Mouse (Mus musculus) hematopoietic stem cell, adult 5-6 weeks (primary cell): ENCODE measurements around the gene Gm7137. TPM values are rescaled to one million over a fixed set of nuclear protein-coding genes. Genes with fewer than 3 reads are reported as not detected.
"Not testable (repeated sequence)": the region's sequence is repeated elsewhere in the genome, so short reads cannot be mapped to it uniquely, and the experiment has no call there.

Source experiments
- ATAC-seq, 2 experiments: fragments of 125-278 bp in 1 of 2; replicated peaks in 1 of 2; 2 replicates each; pipeline ENCODE4 v1.8.0; 2016 to 2017; ENCODE audit warnings: inconsistent platforms in 2 of 2, mild to moderate bottlenecking in 2 of 2, moderate number of reproducible peaks in 2 of 2, low read depth in 1 of 2, moderate TSS enrichment in 1 of 2; ENCODE audit not compliant: low FRiP score in 2 of 2, poor library complexity in 2 of 2, severe bottlenecking in 2 of 2, insufficient read depth in 1 of 2, low TSS enrichment in 1 of 2
- total RNA-seq: library from RNA; stranded (forward); fragments of 172-1452, 232-1000 nt; gene quantifications from 2 replicates; pipeline ENCODE4 v1.2.3, GENCODE M21; 2017

The Gm7137 gene
- total RNA-seq, 1 experiment from 2014 or later: not detected

DNA sequence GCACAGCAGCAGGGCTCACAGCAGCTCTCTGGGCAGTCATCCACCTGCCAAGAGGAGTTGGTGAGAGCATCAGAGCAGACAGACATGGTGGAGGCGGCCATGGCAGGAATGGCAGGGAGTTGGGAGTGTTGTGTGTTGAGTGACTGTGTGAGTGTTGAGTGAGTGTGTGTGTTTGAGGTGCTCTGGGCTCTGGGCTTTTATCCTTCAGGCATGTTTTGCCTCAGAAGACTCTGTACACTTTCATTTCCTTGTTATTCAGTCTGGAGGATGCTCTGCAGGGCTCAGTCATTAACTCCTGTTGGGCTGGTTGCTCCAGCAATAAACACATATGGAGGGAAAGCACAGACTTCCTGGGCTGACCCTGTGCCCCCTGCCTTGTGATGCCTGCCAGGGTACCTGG, 16.8 kb downstream of the Gm7137 start, which contains the start of gene Gm3238:
Gm3238 (minus strand) TSS at position 101 of the 400 bp plus-strand sequence.
- ATAC-seq: not testable (repeated sequence)

GRCm38 (mm10) chr10:77769727-77770126, 18.3 kb downstream of the Gm7137 start:
- no peak for ATAC-seq

DNA sequence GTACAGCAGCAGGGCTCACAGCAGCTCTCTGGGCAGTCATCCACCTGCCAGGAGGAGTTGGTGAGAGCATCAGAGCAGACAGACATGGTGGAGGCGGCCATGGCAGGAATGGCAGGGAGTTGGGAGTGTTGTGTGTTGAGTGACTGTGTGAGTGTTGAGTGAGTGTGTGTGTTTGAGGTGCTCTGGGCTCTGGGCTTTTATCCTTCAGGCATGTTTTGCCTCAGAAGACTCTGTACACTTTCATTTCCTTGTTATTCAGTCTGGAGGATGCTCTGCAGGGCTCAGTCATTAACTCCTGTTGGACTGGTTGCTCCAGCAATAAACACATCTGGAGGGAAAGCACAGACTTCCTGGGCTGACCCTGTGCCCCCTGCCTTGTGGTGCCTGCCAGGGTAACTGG, 28.4 kb downstream of the Gm7137 start, which contains the start of gene Gm3233:
Gm3233 (minus strand) TSS at position 101 of the 400 bp plus-strand sequence.
- not testable (repeated sequence) for ATAC-seq

- no peak for ATAC-seq
Measured at GRCm38 (mm10) chr10:77753448-77753847, 34.6 kb downstream of the Gm7137 start.

DNA sequence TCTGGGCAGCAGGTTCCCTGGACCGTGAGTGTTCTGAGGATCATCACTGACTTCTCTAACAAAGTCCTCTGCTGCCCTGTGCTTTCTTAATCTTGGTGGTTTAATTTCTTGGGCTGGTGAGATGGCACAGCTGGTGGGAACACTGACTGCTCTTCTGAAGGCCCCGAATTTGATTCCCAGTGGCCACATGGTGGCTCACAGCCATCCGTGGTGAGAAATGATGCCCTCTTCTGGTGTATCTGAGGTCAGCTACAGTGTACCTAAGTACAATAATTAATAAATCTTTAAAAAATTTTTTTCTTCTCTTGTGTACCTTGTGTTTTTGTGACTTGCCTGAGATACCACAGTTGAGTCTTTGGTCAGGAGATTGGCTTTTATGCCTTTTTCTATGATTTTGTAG, 35.7 kb downstream of the Gm7137 start:
- ATAC-seq: not testable (repeated sequence)

- not testable (repeated sequence) for ATAC-seq
Measured at GRCm38 (mm10) chr10:77751254-77751653, 36.7 kb downstream of the Gm7137 start, which contains the start of gene Gm9736. Gene Gm9736 (minus strand): TSS chr10:77751354.

DNA sequence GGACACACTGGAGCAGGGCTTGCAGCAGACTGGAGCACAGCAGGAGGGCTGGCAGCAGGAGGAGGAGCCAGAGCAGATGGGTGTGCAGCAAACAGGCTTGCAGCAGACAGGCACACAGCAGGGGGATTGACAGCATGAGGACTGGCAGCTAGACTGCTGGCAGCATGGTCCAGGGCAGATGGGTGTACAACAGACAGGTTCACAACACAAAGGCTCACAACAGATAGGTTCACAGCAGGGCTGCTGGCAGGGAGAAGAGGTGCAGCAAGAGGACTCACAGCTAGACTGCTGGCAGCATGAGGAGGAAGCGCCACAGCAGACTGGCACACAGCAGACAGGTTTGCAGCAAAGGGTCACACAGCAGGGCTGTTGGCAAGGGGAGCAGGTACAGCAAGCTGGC, 37.3 kb downstream of the Gm7137 start:
- ATAC-seq: not testable (repeated sequence)

GRCm38 (mm10) chr10:77741924-77742688, 45.9 kb downstream of the Gm7137 start, which contains the start of gene Gm18596:
Gene Gm18596 (minus strand): TSS chr10:77742638.
- not testable (repeated sequence) for ATAC-seq

DNA sequence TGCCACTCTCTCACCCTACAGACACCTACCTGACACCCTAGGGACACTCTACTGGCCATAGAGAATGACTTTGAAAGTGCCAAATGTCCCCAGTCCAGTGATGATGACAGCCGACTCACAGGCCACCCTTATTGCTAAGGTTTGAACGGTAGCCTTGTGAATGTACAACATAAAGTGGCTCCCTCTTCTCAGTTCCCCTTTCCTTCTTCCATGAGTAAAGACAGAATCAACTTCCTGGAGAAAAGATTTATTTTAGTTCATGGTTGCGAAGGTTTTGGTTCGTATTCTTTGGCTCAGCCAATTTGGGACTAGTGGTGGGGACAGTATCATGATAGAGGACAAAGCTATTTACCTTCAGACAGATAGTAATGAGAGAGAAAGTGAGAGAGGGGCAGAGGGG, 49.1 kb downstream of the Gm7137 start:
- ATAC-seq: no peak

Other genes starting within 250 kb of the Gm7137 start
- 56.2 and 65.8 TPM in 2 replicates for gene Pttg1ip, start 206.5 kb downstream of the Gm7137 start, total RNA-seq
- 148 and 150 TPM in 2 replicates for gene Sumo3, start 182.1 kb downstream of the Gm7137 start, total RNA-seq
- gene Gm49325, start 182.0 kb downstream of the Gm7137 start, total RNA-seq: not detected in 2 replicates
- gene Ube2g2, start 165.9 kb downstream of the Gm7137 start, total RNA-seq: 25.6 and 27.5 TPM in 2 replicates
- 2.8 and 3.1 TPM in 2 replicates for gene Tspear, start 101.6 kb downstream of the Gm7137 start, total RNA-seq
- not detected in 2 replicates for gene Gm19402, start 97.4 kb downstream of the Gm7137 start, total RNA-seq
- not detected in 2 replicates for gene Gm9508, start 91.0 kb downstream of the Gm7137 start, total RNA-seq
- not detected in 2 replicates for gene Gm10272, start 81.6 kb downstream of the Gm7137 start, total RNA-seq
- gene Gm10024, start 76.7 kb downstream of the Gm7137 start, total RNA-seq: not detected in 2 replicates
- not detected in 2 replicates for gene Gm10142, start 72.4 kb downstream of the Gm7137 start, total RNA-seq
- gene Krtap12-1, start 67.6 kb downstream of the Gm7137 start, total RNA-seq: not detected in 2 replicates
- gene Gm10100, start 61.7 kb downstream of the Gm7137 start, total RNA-seq: not detected in 2 replicates
- not detected in 2 replicates for gene Gm18596, start 45.6 kb downstream of the Gm7137 start, total RNA-seq
- not detected in 2 replicates for gene Gm9736, start 36.8 kb downstream of the Gm7137 start, total RNA-seq
- not detected in 2 replicates for gene Gm3233, start 28.5 kb downstream of the Gm7137 start, total RNA-seq
- gene Gm3238, start 16.9 kb downstream of the Gm7137 start, total RNA-seq: not detected in 2 replicates
- gene Gm7138, start 11.3 kb downstream of the Gm7137 start, total RNA-seq: not detected in 2 replicates
- gene Gm3250, start 5.7 kb downstream of the Gm7137 start, total RNA-seq: not detected in 2 replicates
- gene Gm9639, start 6.9 kb upstream of the Gm7137 start, total RNA-seq: not detected in 2 replicates
- gene Gm19668, start 10.9 kb upstream of the Gm7137 start, total RNA-seq: not detected in 2 replicates
- not detected in 2 replicates for gene Gm9507, start 23.6 kb upstream of the Gm7137 start, total RNA-seq
- gene Gm2696, start 26.5 kb upstream of the Gm7137 start, total RNA-seq: not detected in 2 replicates
- not detected in 2 replicates for gene Krtap10-4, start 38.9 kb upstream of the Gm7137 start, total RNA-seq
- gene Krtap10-10, start 47.7 kb upstream of the Gm7137 start, total RNA-seq: not detected in 2 replicates
- not detected in 2 replicates for gene Gm36176, start 58.6 kb upstream of the Gm7137 start, total RNA-seq
- gene Gm10318, start 64.7 kb upstream of the Gm7137 start, total RNA-seq: not detected in 2 replicates
- gene Gm3285, start 73.8 kb upstream of the Gm7137 start, total RNA-seq: not detected in 2 replicates
- gene Lrrc3, start 114.3 kb upstream of the Gm7137 start, total RNA-seq: 0.31 TPM in 1 of 2 replicates, not detected in the other
- 2.6 and 10.0 TPM in 2 replicates for gene Trpm2, start 182.4 kb upstream of the Gm7137 start, total RNA-seq
- gene 1810043G02Rik, start 190.3 kb upstream of the Gm7137 start, total RNA-seq: 11.7 and 19.3 TPM in 2 replicates
- 42.1 and 65.3 TPM in 2 replicates for gene Pfkl, start 221.9 kb upstream of the Gm7137 start, total RNA-seq